Mouse (Mus musculus) liver, adult 2 months (tissue): ENCODE measurements around the gene Fut11.

Experiments used
- CTCF ChIP-seq: fragments of 200-500 bp; IDR thresholded peaks from 2 replicates; pipeline ENCODE4 v1.5.1; 2011; ENCODE audit warnings: low read depth, low read length, control low read depth
- POLR2A ChIP-seq: fragments of 200-500 bp; IDR thresholded peaks from 2 replicates; pipeline ENCODE4 v1.6.1; 2011; ENCODE audit warnings: low read length, control low read depth; ENCODE audit not compliant: insufficient read depth; ENCODE audit errors: extremely low read depth

DNA sequence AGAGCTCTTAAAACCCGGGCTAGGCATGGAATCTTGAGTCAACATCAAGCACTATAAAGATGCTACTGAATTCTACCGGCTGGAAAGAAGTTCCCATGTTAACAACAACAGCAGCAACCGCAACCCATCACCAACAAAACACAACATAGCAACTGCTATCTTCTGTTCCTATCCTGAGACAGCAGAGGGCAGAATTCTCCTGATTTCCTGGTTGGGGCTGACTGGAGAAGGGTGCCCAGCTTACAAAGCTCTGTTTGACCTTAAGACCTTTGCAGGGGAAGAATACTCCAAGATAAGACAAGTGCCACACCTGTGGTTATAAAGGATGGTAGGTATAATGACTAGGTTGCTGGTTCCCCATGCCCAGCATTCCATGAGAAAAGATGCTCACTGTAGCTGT lies 52.2 kb downstream of the Fut11 start:
- TF ChIP-seq CTCF (no peak), POLR2A (no peak)
